Mouse (Mus musculus) megakaryocyte, adult 5-6 weeks (primary cell): ENCODE results near the gene Slc35b4. TPM values are rescaled to one million over a fixed set of nuclear protein-coding genes. Genes with fewer than 3 reads are reported as not detected.
A peak's percentile ranks its signal among the peaks of the same experiment; 100 is the strongest.

ENCODE experiments used
- ATAC-seq: 2 replicates; pipeline ENCODE4 v1.8.0; 2016; ENCODE audit warnings: mild to moderate bottlenecking, inconsistent platforms; ENCODE audit not compliant: poor library complexity, severe bottlenecking
- total RNA-seq, 2 experiments: library from RNA; stranded (forward) in 1 of 2; stranded (reverse) in 1 of 2; fragments of 153-499, 151-499 nt in 1 of 2; fragments of 221-1000, 200-1000 nt in 1 of 2; gene quantifications; 2 replicates each; pipeline versions ENCODE4 v1.2.3 to v1.2.4; 2015 to 2017

Slc35b4 gene
- total RNA-seq, 2 experiments from 2014 or later: 12.8 to 20.1 TPM

DNA sequence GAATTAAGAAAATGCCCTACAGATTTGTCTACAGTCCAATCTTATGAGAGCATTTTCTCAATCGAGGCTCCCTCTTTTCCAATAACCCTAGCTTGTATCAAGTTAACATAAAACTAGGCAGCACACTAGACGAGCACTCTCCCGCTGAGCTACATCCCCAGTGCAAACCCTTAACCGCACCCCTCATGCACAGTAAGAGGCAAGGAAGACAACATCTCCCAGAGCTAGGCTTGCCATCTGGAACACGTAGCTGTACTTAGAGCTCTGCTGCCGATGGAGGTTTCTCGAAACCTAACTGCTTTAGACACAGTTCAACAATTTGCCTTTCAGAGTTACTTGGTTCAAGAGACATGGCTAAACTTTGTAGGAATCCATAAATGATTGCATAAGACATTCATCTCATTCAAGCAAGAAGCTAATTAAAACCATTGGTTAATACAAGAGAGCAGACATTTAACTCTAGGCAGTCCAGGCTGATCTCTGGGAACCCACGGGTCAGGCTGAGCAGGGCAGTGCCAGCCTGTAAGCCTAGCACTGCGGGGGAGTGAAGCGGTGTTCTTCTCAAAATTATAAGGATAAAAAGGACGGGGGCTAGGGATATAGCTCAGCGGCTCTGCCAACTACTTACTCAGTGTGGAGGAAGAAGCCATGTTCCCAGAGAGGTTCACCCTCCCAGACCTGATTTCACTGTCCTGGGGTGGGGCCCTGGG, 5.0 kb downstream of the Slc35b4 start:
- ATAC-seq: no peak

DNA sequence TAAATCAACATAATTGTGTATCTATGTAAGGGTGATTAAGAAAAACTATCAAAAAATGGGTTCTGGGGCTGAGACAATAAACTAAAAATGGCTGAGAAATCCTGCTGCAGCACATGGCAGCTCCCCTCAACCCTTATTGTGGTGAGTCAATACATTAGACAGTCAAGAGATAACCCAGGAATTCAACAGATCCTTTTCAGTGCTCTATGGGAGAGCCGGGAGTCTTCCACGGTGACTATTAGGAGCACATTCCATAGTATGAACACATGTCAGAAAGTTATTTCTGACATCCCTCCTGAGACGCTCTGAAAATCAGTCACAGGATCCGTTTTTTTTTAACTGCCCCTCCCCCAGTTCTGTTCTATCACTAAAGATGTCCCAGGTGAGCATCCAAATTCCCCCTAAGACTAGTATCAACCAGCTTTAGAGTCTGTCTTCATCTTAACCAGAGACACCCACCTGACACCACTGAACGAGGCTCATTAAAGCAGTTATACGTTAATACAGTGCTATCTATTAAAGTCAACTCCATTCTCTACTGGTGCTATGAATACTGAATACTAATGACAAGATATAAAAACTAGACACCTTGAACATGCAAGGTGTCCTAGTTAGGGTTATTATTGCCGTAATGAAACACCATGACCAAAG, 5.9 kb downstream of the Slc35b4 start:
- ATAC-seq: no peak

DNA sequence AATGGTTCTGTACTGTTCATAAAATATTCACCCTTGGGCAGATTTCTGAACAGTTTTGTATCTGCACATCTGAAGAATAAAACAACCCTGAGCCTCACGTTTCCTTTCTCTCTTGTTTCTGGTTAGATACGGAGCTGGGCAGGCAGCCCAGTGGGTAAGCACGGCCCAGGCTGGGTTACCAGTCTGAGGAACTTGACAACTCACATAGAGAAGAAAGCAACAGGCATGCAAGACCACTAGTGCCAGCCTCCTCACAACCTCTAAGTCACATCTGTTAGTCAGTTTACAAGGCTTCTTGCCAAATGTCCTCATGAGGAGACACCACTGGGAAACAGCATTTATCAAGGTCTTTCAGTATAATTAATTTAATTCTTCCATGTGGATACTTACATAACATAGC, 8.1 kb downstream of the Slc35b4 start:
- ATAC-seq: no peak

DNA sequence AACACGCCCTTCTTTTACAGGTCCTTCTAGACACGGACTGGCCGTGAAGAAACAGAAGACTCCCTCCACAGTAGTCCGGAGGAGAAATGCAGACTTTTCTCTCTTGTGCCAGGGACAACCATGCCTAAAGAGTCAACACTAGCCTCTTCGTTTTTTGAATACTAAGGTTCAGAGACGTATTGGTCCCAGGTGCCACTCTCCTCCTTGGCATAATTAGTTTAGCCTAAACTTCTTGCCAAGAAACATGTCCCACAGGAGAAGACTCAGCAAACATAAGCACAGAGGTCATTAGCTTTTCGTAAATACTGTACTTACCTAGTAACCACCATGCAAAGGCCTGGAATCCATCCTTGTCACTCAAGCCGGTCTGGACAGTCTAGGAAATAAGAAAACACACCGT, 13.9 kb downstream of the Slc35b4 start:
- ATAC-seq: no peak

DNA sequence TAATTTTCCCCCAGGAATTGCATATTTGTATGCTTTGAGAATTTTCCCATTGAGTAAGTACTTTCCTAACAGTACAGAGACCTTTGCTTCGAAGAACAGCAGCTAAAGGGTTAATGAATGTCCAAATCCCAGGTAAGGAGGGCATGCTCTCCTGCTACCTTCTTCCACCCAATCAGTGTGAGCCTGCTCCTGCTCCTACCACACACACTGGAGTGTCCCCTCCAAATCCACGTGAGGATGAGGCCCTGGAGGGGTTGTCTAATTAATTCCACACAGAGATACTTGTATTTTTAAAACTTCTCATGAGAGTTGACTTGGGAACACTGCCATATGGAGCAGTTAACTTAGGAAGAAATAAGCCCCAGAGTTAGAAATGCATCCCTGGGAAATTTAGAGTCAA, 14.3 kb downstream of the Slc35b4 start:
- no peak for ATAC-seq

DNA sequence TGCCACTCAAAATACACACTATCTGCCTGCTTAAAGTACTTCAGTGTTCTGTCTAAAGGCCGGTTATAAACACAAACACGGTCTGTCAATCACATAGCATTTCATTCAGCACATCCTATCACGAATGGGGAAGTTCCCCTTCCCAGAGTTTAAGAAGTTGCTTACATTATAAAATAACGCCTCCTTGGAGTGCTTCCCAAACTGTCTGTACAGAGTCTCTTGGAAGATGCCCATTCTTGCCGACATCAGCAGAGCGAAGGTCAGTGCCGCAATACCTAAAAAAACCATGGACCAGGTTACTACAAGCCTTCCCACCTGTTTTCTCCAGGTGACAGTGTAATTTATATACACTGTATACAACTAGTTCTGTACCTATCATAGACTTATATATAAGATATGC, 15.4 kb downstream of the Slc35b4 start:
- ATAC-seq: no peak

DNA sequence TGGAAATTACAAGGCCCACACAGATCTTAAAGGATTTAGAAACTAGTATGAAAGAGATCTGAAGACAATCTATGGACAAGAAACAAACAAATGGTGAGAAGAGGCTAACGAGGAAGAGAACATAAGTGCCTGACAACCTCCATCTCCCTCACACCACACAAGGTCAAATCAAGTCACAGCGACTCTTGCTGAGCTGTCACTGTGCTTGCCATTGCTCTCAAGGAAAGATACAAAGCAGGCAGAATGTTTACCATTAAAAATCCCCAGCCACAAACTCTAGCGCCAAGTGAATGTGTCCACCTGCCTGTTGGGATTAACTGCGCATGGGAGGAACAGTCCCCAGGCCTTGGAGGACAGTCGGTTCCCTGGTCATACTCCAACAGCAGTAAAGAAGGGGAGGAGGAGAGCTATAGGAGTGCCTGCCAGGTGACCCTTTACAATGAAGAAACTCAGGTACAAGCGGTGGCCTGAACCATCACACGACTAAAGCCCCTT, 16.0 kb downstream of the Slc35b4 start:
- no peak for ATAC-seq

DNA sequence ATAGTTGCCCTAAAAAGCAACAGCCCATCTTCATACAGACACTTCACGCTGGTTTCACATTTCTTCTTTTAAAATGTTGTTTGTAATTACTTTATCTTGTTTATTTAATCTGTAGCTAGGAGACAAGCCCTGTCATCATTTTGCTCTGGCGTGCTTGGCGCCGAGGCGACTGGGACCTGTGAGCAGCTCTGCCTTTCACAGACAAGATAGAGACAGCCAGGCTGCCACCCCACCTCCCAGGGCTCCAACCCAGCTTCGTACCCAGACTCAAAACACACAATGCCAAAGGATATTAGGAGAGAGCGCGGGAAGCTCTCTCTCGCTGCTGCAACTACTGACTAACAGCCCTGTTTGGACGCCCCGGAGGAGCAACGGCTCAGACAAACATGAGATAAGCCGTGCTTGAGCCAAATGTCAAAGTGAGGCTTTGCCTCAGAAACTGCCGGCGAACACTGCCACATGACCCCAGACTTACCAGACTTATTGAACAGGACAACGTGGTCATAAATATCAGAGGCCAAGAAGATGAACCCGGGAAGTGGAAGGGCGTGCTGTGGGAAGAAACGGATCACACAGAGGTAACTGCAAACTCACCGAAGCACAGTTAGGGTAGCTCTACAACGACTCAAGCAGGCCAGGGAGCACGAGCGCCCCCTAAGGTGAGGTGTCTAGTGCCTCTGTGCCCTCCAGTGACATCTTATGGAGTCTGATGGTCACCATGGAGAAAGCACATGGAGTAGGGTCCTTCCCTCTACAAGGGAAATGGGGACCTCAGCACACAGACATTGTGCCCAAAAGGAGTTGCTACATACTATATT, 16.7 kb downstream of the Slc35b4 start:
- ATAC-seq: no peak

DNA sequence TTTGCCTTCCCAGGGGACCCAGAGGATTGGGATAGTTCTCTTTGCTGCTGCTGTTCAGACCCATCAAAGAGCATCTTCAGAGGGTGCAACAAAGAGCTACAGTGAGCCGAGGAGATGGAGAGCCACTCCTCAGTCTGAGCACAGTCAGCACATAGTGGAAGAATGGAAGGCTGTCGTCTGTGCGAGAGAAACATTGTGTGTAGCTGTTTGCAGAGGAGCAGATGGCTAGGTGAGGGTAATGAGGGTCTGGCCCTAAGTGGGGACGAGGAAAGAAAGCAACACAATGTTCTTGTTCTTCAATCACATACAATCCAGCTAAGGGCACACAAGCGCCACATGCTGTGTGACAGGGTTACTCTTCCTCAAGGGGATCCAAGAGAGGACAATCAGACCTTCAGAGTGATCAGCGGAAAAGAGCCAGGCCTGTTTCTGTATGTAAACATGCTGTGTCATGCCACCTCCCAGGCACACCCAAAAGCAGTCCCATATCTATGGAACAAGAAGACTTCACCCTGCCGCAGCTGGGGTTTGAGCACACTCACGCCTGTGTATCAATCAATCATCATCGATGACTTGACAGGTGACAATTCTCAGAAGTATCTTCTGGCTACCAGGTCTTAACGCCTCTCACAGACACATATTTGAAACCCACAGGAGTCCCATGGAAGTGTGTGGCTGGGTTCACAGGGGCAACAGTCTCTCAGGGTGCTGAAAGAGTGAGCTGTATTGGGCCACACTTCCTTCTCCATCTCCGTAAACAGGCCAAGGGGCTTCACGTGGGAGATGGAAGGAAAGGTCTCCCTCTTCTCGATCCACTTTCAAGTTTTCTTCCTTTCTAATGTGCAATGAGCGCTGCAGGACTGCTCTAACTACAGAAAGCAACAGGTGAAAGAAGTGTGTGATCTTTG, 19.8 kb downstream of the Slc35b4 start:
- 0 out of 2 replicates have a peak, but pooled peaks have one; percentile 6 for ATAC-seq

DNA sequence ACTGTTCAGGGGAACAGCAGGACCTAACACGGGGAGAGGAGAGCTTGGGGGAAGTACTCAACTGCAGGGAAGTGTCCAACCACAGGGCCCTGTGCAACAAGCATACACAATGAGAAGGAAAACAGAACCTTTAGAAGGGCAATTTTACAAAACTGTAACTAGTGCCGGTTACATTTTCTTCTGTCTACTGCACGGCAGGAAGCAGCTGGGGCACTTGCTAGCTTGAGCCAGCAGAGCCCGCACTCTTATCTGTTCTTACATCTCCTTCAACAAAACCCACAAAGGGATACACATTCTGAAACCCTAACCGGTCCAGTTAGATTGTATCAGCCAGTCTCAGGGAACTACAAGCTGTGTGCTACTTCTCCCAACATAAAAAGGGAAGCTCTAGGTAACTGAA, 20.9 kb downstream of the Slc35b4 start:
- peak; percentile 63 for ATAC-seq

DNA sequence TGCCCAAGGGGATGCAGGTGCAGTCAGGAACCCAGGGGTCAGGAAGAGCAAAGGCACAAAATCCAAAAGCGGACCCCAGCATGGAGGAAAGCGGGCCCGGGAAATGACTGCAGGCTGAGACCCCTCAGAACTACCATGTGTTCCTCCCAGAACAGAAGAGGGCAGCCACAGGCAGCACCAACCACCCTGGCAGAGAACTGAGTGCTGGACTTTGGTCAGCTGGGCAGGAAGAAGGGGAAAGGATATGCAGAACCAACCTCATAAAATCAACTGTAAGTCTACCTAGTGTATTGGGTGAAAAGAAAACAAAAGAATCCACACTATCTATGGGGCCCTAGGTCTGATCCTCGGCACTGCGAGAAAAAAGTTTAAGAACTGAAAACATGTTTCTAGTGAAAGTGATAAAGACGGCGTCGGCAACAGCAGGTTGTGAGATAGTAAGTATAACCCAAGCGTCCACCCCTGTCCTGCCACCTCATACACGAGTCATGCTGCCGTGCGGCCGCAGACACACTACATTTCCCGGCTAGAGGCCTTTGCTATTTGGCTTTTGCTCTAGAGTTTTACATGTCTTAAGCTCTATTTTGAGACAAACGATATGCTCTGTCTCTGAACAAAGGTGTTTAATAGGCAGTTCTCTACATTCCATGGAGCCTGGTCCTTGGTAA, 21.6 kb downstream of the Slc35b4 start:
- 0 out of 2 replicates have a peak, but pooled peaks have one; percentile 16 for ATAC-seq

DNA sequence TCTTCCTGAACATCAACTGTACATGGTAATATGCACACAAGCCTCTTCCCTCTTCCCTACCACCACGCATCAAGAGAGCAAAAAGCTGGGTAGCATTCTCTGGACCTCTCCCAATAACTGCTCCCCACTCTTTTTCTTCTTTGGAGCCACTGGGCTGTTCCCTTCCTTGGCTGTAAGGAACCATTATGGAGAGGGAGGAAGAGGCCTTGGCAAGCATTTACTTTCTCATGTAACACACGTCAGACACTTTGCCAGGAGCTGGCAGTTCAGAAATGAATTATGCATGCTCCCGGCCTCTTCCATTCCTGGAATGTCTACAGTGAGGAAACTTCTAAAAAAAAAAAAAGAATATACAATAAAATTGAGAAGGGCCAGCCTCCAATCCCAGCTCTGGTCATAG, 22.7 kb downstream of the Slc35b4 start:
- ATAC-seq: no peak

DNA sequence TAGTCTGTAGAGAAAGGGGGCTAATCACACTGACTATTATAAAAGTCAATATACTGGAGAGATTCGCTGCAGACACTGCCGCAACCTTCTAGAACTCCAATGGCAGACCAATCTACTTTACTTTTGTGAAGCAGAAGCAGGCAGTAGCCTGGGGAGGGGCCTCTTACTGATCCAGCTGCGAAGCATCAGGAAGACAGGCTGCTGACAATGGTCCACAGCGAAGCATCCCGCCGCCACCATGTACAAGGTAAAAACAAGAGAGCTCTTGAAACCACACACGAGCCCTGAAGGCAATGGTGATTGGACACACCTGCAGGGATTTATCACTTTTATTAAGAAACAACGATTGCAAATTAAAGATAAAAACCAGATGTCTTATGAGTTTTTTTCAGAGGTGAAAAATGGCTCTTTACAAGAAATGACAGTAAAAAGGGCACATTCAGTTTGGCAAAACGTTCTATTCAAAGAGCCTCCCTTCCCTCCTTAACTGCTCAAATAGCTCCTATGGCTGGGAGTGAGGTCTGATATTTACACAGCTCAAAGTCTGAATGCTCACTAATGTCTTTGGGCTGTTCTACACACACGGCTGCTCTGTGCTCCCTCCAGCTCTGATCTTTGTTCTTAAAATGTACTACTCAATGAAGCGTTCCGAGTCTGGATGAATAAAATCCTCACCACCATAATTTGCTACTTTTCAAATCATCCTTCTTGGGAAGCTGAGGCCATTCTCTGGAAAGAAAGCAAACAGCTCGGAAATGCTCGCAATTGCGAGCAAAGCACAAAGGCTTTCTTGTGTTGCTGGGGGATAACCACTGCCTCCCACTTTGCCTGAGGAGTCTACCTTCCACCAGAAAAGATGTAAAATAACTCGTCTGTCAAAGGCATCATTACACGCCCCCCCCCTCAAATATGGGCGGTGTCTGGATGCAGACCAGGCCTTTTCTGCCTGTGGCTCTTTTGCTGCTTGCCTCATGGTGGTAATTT, 23.6 kb downstream of the Slc35b4 start:
- ATAC-seq: no peak

DNA sequence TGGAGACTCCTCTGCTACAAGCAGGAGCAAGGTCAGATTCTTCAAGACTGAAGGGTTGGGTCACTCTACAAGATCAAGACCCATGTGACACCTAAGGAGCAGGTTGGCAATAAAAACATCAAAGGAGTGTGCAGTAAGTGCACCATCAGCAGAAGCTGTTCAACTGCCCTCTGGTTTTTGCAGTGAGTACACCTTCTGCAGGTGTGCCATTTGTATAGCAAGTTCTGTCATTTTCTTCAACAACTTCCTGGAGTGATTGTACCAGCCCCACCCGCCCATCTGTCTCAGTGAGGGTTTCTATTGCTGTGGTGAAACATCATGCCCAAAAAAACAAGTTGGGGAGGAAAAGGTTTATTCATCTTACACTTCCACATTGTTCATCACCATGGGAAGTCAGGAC, 27.1 kb downstream of the Slc35b4 start:
- ATAC-seq: no peak

DNA sequence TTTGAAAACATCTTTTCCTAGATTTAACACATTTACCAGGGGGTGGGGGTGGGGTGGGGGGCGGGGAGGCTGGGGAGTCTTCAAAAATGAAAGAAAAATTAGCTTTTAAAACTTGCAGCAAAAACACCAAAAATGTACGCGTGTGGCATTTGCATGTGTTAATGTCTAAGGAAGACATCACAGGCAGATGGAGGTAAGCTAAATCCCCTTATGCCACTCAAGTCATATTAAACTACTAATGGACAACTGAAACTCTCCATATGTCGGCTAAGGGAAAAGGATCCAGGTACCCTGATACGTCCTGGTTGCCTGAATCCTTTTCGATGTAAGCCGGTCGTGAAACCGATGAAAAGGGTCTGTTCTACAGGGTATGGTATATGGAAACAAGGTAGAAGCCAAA, 27.8 kb downstream of the Slc35b4 start:
- no peak for ATAC-seq

DNA sequence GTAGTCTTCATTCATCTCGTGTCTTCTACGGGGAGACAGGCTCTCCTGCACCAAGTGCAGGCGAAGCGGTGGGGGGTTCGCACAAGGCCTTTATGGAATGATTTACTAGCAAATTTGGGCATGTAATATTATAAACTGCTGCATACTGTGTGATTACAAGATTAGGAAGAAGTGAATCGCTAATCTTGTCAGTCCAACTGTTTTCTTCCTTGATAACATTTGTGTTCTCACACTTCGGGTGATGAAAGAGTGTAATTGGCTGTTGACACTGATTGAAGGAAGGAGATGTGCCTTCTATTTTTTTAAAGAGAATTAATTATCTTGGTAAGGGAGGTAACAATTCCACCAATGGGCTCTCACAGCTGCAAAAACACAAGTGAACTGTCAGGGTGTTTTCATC, 28.3 kb downstream of the Slc35b4 start:
- ATAC-seq: no peak

DNA sequence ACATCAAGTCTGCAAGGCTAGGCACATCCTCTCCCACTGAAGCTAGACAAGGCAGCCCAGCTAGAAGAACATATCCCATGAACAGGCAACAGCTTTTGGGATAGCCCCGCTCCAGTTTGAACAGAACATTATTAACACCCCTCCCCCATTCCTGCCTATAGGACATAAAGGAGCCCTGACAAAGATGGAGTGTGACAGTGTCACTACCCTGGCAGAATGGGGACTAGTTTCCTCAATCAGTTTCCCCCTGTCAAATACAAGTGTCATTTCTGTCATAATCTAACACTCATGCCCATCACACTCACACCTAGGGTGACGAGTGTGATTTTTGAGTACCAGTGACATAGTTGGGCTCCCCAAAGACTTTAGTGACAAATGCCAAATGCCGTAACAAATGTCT, 28.9 kb downstream of the Slc35b4 start:
- no peak for ATAC-seq

DNA sequence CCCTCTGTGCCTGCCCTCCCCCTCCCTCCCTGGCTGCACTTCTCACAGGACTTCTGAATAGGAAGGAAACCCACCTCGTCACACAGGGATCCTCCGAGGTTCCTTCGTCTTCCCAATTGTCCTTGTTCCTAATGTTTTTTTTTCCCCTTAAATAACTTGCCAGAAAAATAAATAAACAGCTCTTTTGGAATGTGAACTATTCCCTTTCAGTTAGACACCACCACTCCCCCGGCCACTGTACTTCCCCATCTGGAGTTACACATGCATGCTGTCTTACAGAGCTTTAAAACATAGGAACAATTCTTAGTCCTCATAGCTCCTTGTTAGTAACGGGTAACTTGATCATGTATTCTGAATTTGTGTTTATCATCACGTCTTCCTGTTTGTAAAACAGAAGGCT, 30.9 kb downstream of the Slc35b4 start:
- ATAC-seq: no peak

DNA sequence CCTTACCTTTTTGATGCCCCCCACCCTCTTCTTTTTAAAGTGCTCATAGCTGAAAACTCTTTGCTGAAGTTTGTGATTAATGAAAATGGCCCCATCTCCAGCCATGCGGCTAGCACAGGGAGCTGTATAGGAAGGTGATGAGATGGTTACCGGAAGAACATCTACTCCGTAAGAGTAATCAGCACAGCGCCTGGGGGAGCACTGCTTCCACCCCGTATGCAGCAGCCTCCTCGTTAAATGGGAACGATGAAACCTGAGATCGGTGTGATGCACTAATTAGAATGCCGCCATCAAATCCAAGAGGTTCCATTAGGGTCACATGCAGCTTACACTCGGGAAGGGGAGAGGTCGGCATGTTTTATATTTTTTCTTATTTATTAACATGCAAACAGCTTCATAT, 34.0 kb downstream of the Slc35b4 start:
- ATAC-seq: no peak
